Mouse (Mus musculus) hindbrain, embryonic 15.5 days (tissue): ENCODE measurements around the gene Rdh13. TPM values are rescaled to one million over a fixed set of nuclear protein-coding genes. Genes with fewer than 3 reads are reported as not detected.

Experiments
- ATAC-seq: fragments of 200-750 bp; cut with Nextera tagmentation; 2 replicates; pipeline ENCODE4 v1.8.0; 2017; ENCODE audit warnings: low read depth, moderate number of reproducible peaks, moderate TSS enrichment; ENCODE audit not compliant: low FRiP score
- H3K27ac ChIP-seq: fragments of 300-500 bp; sonication (generic); replicated peaks from 2 replicates; pipeline ENCODE4 v1.5.1; 2015; ENCODE audit warnings: mild to moderate bottlenecking, inconsistent platforms
- H3K27me3 ChIP-seq: fragments of 300-500 bp; sonication (generic); 2 replicates; pipeline ENCODE4 v1.6.1; 2015; ENCODE audit warnings: control low read depth, inconsistent platforms
- H3K36me3 ChIP-seq: fragments of 300-500 bp; sonication (generic); 2 replicates; pipeline ENCODE4 v1.6.1; 2015; ENCODE audit warnings: control low read depth, inconsistent platforms
- H3K4me1 ChIP-seq: fragments of 300-500 bp; sonication (generic); replicated peaks from 2 replicates; pipeline ENCODE4 v1.6.1; 2015; ENCODE audit warnings: control low read depth, inconsistent platforms
- H3K4me2 ChIP-seq: fragments of 300-500 bp; sonication (generic); 2 replicates; pipeline ENCODE4 v1.6.1; 2015; ENCODE audit warnings: moderate library complexity, mild to moderate bottlenecking, inconsistent platforms
- H3K4me3 ChIP-seq: fragments of 300-500 bp; sonication (generic); 2 replicates; pipeline ENCODE4 v1.5.1; 2015; ENCODE audit warnings: mild to moderate bottlenecking, inconsistent platforms
- H3K9ac ChIP-seq: fragments of 300-500 bp; sonication (generic); 2 replicates; pipeline ENCODE4 v1.6.1; 2015; ENCODE audit warnings: inconsistent platforms
- H3K9me3 ChIP-seq: fragments of 300-500 bp; sonication (generic); 2 replicates; pipeline ENCODE4 v1.6.1; 2016; ENCODE audit warnings: control low read depth, inconsistent platforms
- WGBS: fragments of 180-500 bp; shearing (Covaris S2); methylation state at CpG from one replicate; pipeline ENCODE4 v1.1.7; 2015; 5-methylcytosine and 5-hydroxymethylcytosine counted together
- polyA plus RNA-seq: library from polyadenylated mRNA; unstranded; fragments of >200 nt; fragmentation: Nextera tagmentation; extraction: Ambion mirVana; gene quantifications from 2 replicates; pipeline ENCODE4 v1.2.1, GENCODE M21; 2015

Gene Rdh13
- polyA plus RNA-seq, 1 experiment from 2014 or later: 42.6 TPM

- Histone ChIP-seq H3K9me3 (no peaks in the 10 kb centered on the region), H3K4me2 (no peak overlapping the region), H3K4me1 (peaks cover 14% of the 10 kb centered on the region), H3K9ac (no peak overlapping the region), H3K27ac (no peak overlapping the region), H3K27me3 (peaks cover 13% of the 10 kb centered on the region), H3K4me3 (no peak overlapping the region), H3K36me3 (no peaks in the 10 kb centered on the region)
- no peak for ATAC-seq
- 72% methylated on average over 3 of the region's 3 CpGs for WGBS
Observed at GRCm38 (mm10) chr7:4467801-4468200, 22.4 kb upstream of the Rdh13 start.

GRCm38 (mm10) chr7:4464194-4464824 lies 18.9 kb upstream of the Rdh13 start:
- H3K9ac ChIP-seq: no peak overlapping the region
- WGBS: 10% methylated on average over 12 of the region's 12 CpGs
- peaks cover 1% of the 10 kb centered on the region; the same call in 1 of the 2 replicates for H3K4me1 ChIP-seq
- H3K36me3 ChIP-seq: no peaks in the 10 kb centered on the region
- H3K4me3 ChIP-seq: no peak overlapping the region
- no peaks in the 10 kb centered on the region for H3K9me3 ChIP-seq
- H3K27me3 ChIP-seq: no peaks in the 10 kb centered on the region
- H3K4me2 ChIP-seq: no peak overlapping the region
- no peak for ATAC-seq
- H3K27ac ChIP-seq: no peak overlapping the region

- 69% methylated on average over 14 of the region's 16 CpGs for WGBS
- Histone ChIP-seq H3K27me3 (no peaks in the 10 kb centered on the region), H3K4me2 (peak within 1 kb of the TSS; percentile 43), H3K9ac (no peak within 1 kb of the TSS), H3K9me3 (no peaks in the 10 kb centered on the region), H3K4me3 (peak within 1 kb of the TSS; percentile 24), H3K36me3 (no peaks in the 10 kb centered on the region), H3K4me1 (no peaks in the 10 kb centered on the region), H3K27ac (no peak within 1 kb of the TSS)
- ATAC-seq: peak; percentile 51; the same call in 1 of the 2 replicates
Observed at GRCm38 (mm10) chr7:4460576-4461434, 15.4 kb upstream of the Rdh13 start, which contains the start of gene Eps8l1. Eps8l1 (plus strand) TSS chr7:4460674.

- WGBS: 30% methylated on average over 4 of the region's 4 CpGs
- Histone ChIP-seq H3K9ac (no peak overlapping the region), H3K4me1 (no peaks in the 10 kb centered on the region), H3K4me3 (no peak overlapping the region), H3K27me3 (no peaks in the 10 kb centered on the region), H3K36me3 (no peaks in the 10 kb centered on the region), H3K4me2 (no peak overlapping the region), H3K27ac (no peak overlapping the region), H3K9me3 (no peaks in the 10 kb centered on the region)
- ATAC-seq: no peak
Observed at GRCm38 (mm10) chr7:4452644-4453043, 7.2 kb upstream of the Rdh13 start.

- no peaks in the 10 kb centered on the region for H3K9me3 ChIP-seq
- ATAC-seq: no peak
- no peaks in the 10 kb centered on the region for H3K27me3 ChIP-seq
- no peak overlapping the region for H3K4me3 ChIP-seq
- H3K4me1 ChIP-seq: peaks cover 7% of the 10 kb centered on the region
- H3K9ac ChIP-seq: no peak overlapping the region
- no peak overlapping the region for H3K27ac ChIP-seq
- H3K36me3 ChIP-seq: no peaks in the 10 kb centered on the region
- H3K4me2 ChIP-seq: no peak overlapping the region
- WGBS: 9% methylated on average over 2 of the region's 2 CpGs
Observed at GRCm38 (mm10) chr7:4449211-4449610, 3.8 kb upstream of the Rdh13 start.

GRCm38 (mm10) chr7:4448439-4448838 lies 3.0 kb upstream of the Rdh13 start:
- Histone ChIP-seq H3K9ac (no peak overlapping the region), H3K4me2 (no peak overlapping the region), H3K4me1 (peaks cover 14% of the 10 kb centered on the region), H3K4me3 (no peak overlapping the region), H3K9me3 (no peaks in the 10 kb centered on the region), H3K27ac (no peak overlapping the region), H3K36me3 (peaks cover 6% of the 10 kb centered on the region), H3K27me3 (no peaks in the 10 kb centered on the region)
- WGBS: 95% methylated on average over 3 of the region's 3 CpGs
- ATAC-seq: no peak

GRCm38 (mm10) chr7:4447138-4447537 lies 1.7 kb upstream of the Rdh13 start:
- no peaks in the 10 kb centered on the region for H3K27me3 ChIP-seq
- no peak overlapping the region for H3K4me3 ChIP-seq
- H3K4me1 ChIP-seq: peaks cover 16% of the 10 kb centered on the region
- H3K9me3 ChIP-seq: no peaks in the 10 kb centered on the region
- H3K27ac ChIP-seq: no peak overlapping the region
- no peak overlapping the region for H3K9ac ChIP-seq
- no peak overlapping the region for H3K4me2 ChIP-seq
- no peak for ATAC-seq
- 6% methylated on average over 1 of the region's 1 CpGs for WGBS
- peaks cover 20% of the 10 kb centered on the region for H3K36me3 ChIP-seq

- Histone ChIP-seq H3K9me3 (no peaks in the 10 kb centered on the region), H3K36me3 (peaks cover 72% of the 10 kb centered on the region), H3K27me3 (no peaks in the 10 kb centered on the region), H3K4me1 (peaks cover 16% of the 10 kb centered on the region), H3K9ac (no peak overlapping the region), H3K4me2 (no peak overlapping the region), H3K27ac (no peak overlapping the region), H3K4me3 (no peak overlapping the region)
- no peak for ATAC-seq
- 95% methylated on average over 10 of the region's 10 CpGs for WGBS
Observed at GRCm38 (mm10) chr7:4440549-4440948, 4.9 kb downstream of the Rdh13 start.

- H3K4me3 ChIP-seq: no peak overlapping the region
- 87% methylated on average over 2 of the region's 2 CpGs for WGBS
- H3K36me3 ChIP-seq: peaks cover 86% of the 10 kb centered on the region
- H3K27me3 ChIP-seq: no peaks in the 10 kb centered on the region
- no peak overlapping the region for H3K9ac ChIP-seq
- ATAC-seq: no peak
- no peaks in the 10 kb centered on the region for H3K9me3 ChIP-seq
- H3K27ac ChIP-seq: no peak overlapping the region
- H3K4me1 ChIP-seq: no peaks in the 10 kb centered on the region
- H3K4me2 ChIP-seq: no peak overlapping the region
Observed at GRCm38 (mm10) chr7:4437721-4438120, 7.7 kb downstream of the Rdh13 start.

- no peak for ATAC-seq
- H3K27ac ChIP-seq: no peak overlapping the region
- peaks cover 80% of the 10 kb centered on the region for H3K36me3 ChIP-seq
- no peak overlapping the region for H3K4me2 ChIP-seq
- H3K4me3 ChIP-seq: no peak overlapping the region
- no peaks in the 10 kb centered on the region for H3K27me3 ChIP-seq
- no peaks in the 10 kb centered on the region for H3K9me3 ChIP-seq
- H3K9ac ChIP-seq: no peak overlapping the region
- 95% methylated on average over 8 of the region's 8 CpGs for WGBS
- no peaks in the 10 kb centered on the region for H3K4me1 ChIP-seq
Observed at GRCm38 (mm10) chr7:4432026-4432425, 13.4 kb downstream of the Rdh13 start.

GRCm38 (mm10) chr7:4431548-4431947 lies 13.9 kb downstream of the Rdh13 start:
- ATAC-seq: no peak

GRCm38 (mm10) chr7:4430246-4430844 lies 15.1 kb downstream of the Rdh13 start:
- 95% methylated on average over 9 of the region's 9 CpGs for WGBS
- H3K9me3 ChIP-seq: no peaks in the 10 kb centered on the region
- peaks cover 75% of the 10 kb centered on the region for H3K36me3 ChIP-seq

More at GRCm38 (mm10) chr7:4431548-4431947, 13.9 kb downstream of the Rdh13 start:
- Histone ChIP-seq H3K4me1 (no peaks in the 10 kb centered on the region), H3K36me3 (peaks cover 75% of the 10 kb centered on the region), H3K4me3 (no peak overlapping the region), H3K27me3 (no peaks in the 10 kb centered on the region), H3K27ac (no peak overlapping the region), H3K9me3 (no peaks in the 10 kb centered on the region), H3K9ac (no peak overlapping the region), H3K4me2 (no peak overlapping the region)
- 78% methylated on average over 6 of the region's 6 CpGs for WGBS

More at GRCm38 (mm10) chr7:4430246-4430844, 15.1 kb downstream of the Rdh13 start:
- Histone ChIP-seq H3K4me3 (no peak overlapping the region), H3K9ac (no peak overlapping the region), H3K27me3 (no peaks in the 10 kb centered on the region), H3K4me2 (no peak overlapping the region), H3K27ac (no peak overlapping the region), H3K4me1 (no peaks in the 10 kb centered on the region)
- no peak for ATAC-seq
